Mouse (Mus musculus) brain, adult 2 months (tissue): Measurements from ENCODE around the gene Fkbp8.

ENCODE experiments used
- DNase-seq: peaks from one replicate; pipeline ENCODE4 v3.0.0; 2011; ENCODE audit warnings: low read depth, low spot score

Gene Fkbp8

GRCm38 (mm10) chr8:70527512-70528181 lies at the start of gene Fkbp8, which contains the start of gene Kxd1:
TSS of gene Fkbp8 (plus strand) at chr8:70527724.
TSS of gene Kxd1 (minus strand) at chr8:70527956.
- DNase-seq, result peak; percentile 99

- DNase-seq, result peak; percentile 91
Observed at GRCm38 (mm10) chr8:70481908-70482307, 45.6 kb upstream of the Fkbp8 start.

GRCm38 (mm10) chr8:70482943-70483342 lies 44.6 kb upstream of the Fkbp8 start:
- no peak for DNase-seq

- peak; percentile 77 for DNase-seq
Observed at GRCm38 (mm10) chr8:70486191-70486681, 41.3 kb upstream of the Fkbp8 start.

GRCm38 (mm10) chr8:70486941-70487520 lies 40.5 kb upstream of the Fkbp8 start, which contains the start of gene Tmem59l:
TSS of gene Tmem59l (minus strand) at chr8:70487358.
- peak; percentile 91 for DNase-seq

- no peak for DNase-seq
Observed at GRCm38 (mm10) chr8:70487993-70488796, 39.3 kb upstream of the Fkbp8 start.

- no peak for DNase-seq
Observed at GRCm38 (mm10) chr8:70488931-70489470, 38.5 kb upstream of the Fkbp8 start.

GRCm38 (mm10) chr8:70489576-70489975 lies 37.9 kb upstream of the Fkbp8 start:
- DNase-seq, result no peak

GRCm38 (mm10) chr8:70490061-70490879 lies 37.3 kb upstream of the Fkbp8 start:
- DNase-seq, result no peak

GRCm38 (mm10) chr8:70490880-70491495 lies 36.5 kb upstream of the Fkbp8 start:
- no peak for DNase-seq

GRCm38 (mm10) chr8:70492664-70493640 lies 34.6 kb upstream of the Fkbp8 start, which contains the start of gene Crlf1:
TSS of gene Crlf1 (plus strand) at chr8:70493158.
- no peak for DNase-seq

GRCm38 (mm10) chr8:70493692-70494415 lies 33.7 kb upstream of the Fkbp8 start:
- DNase-seq, result no peak

GRCm38 (mm10) chr8:70494416-70494945 lies 33.0 kb upstream of the Fkbp8 start:
- DNase-seq, result no peak

GRCm38 (mm10) chr8:70495001-70495770 lies 32.3 kb upstream of the Fkbp8 start:
- no peak for DNase-seq

GRCm38 (mm10) chr8:70495771-70496062 lies 31.8 kb upstream of the Fkbp8 start:
- DNase-seq, result no peak

GRCm38 (mm10) chr8:70500386-70501301 lies 26.9 kb upstream of the Fkbp8 start:
- DNase-seq, result peak; percentile 64
